In the genomic region with DNA sequence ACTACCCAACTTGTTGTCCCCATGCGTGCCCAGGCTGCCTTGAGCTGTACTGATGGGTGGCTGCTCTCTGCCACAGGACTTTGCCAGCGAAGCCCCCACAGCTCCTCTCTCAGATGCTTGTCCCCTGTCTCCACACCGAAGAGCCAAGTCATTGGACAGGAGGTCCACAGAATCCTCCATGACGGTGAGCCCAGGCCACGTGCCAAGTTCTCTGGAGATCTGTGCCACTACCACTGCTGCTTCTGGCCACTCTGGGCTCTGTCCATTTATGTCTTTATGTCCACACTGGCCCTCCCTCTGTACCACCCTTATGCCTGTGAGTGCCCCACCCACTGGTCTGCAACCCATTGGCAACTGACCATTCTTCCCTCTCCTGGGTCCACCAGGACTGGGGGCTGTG, we compare ENCODE assay signal across 27 mouse cellular contexts.
"Had no signal": no experiment of that assay in that cellular context is flagged by ENCODE, and none has a peak within 500 bp of the region (broad histone marks: within the 10 kb centered on the region; RNA-seq: fewer than 3 reads in every experiment).

No protein-coding gene starts in this region.

- DNase-seq: gastrocnemius, adult 2 months; gastrocnemius, postnatal 10 days; gastrocnemius, postnatal 25 days; heart, adult 2 months; heart, postnatal 10 days; heart, postnatal 4 days; kidney, adult 18-20 months; kidney, adult 8-10 months; kidney, postnatal 10 days; kidney, postnatal 25 days; kidney, postnatal 4 days; liver; liver, embryonic 13.5 days had no signal

- H3K4me3 ChIP-seq: gastrocnemius, adult 2 months; heart, adult 2 months; heart, embryonic 13.5 days; heart, embryonic 15.5 days; hindbrain, embryonic 10.5 days; hindbrain, embryonic 12.5 days; intestine, embryonic 15.5 days; layer of hippocampus, adult 2 months; left cerebral cortex, adult 2 months; limb, embryonic 13.5 days; liver, embryonic 13.5 days had no signal

- H3K4me1 ChIP-seq: heart, embryonic 13.5 days; heart, embryonic 15.5 days; hindbrain, embryonic 10.5 days; hindbrain, embryonic 12.5 days; intestine, embryonic 15.5 days; limb, embryonic 13.5 days had no signal

- H3K27me3 ChIP-seq: heart, embryonic 13.5 days; heart, embryonic 15.5 days; hindbrain, embryonic 12.5 days; intestine, embryonic 15.5 days; limb, embryonic 13.5 days; liver, embryonic 13.5 days had no signal

- H3K4me2 ChIP-seq: heart, embryonic 11.5 days; heart, embryonic 13.5 days; heart, embryonic 15.5 days; hindbrain, embryonic 12.5 days; hindbrain, embryonic 14.5 days; intestine, embryonic 15.5 days; limb, embryonic 13.5 days; liver, embryonic 11.5 days; liver, embryonic 13.5 days had no signal

- H3K9me3 ChIP-seq: heart, embryonic 13.5 days; heart, embryonic 15.5 days; hindbrain, embryonic 10.5 days; hindbrain, embryonic 12.5 days; intestine, embryonic 15.5 days; limb, embryonic 13.5 days; liver, embryonic 13.5 days had no signal

- ATAC-seq: hindbrain, embryonic 16.5 days; inflammation-experienced regulatory T-cells, adult 6 months; intestine, embryonic 15.5 days; intestine, postnatal 0 days had no signal

- H3K27ac ChIP-seq: gastrocnemius, adult 2 months; heart, adult 2 months; heart, embryonic 13.5 days; heart, embryonic 15.5 days; hindbrain, embryonic 10.5 days; hindbrain, embryonic 12.5 days; hindbrain, embryonic 14.5 days; intestine, embryonic 15.5 days; layer of hippocampus, adult 2 months; left cerebral cortex, adult 2 months; limb, embryonic 13.5 days; liver, embryonic 13.5 days had no signal

- H3K9ac ChIP-seq: heart, embryonic 13.5 days; heart, embryonic 15.5 days; hindbrain, embryonic 12.5 days; hindbrain, embryonic 14.5 days; intestine, embryonic 15.5 days; limb, embryonic 13.5 days; liver, embryonic 13.5 days had no signal
